Mouse (Mus musculus): ENCODE measurements around the gene Nfkbib. TPM values are rescaled to one million over a fixed set of nuclear protein-coding genes. Genes with fewer than 3 reads are reported as not detected.
A peak's percentile ranks its signal among the peaks of the same experiment; 100 is the strongest.

Gene Nfkbib
- polyA plus RNA-seq, 1 experiment from 2014 or later = 57.3 TPM

- Histone ChIP-seq H3K9me3 (ENCODE audit: control insufficient read depth, low read length) (no peaks in the 10 kb centered on the region), H3K27me3 (ENCODE audit: control insufficient read depth, insufficient read depth, low read length) (no peaks in the 10 kb centered on the region), H3K4me3 (ENCODE audit: low read depth, low read length) (peak overlapping the region; percentile 68), H3K27ac (ENCODE audit: low read depth, low read length) (no peak overlapping the region), H3K36me3 (ENCODE audit: control insufficient read depth, insufficient read depth, low read length) (peaks cover 5% of the 10 kb centered on the region; the same call in 1 of the 2 replicates), H3K9ac (ENCODE audit: low read length) (peak overlapping the region; percentile 78), H3K4me1 (ENCODE audit: control insufficient read depth, insufficient read depth, low read length) (peaks cover 8% of the 10 kb centered on the region), H3K4me2 (ENCODE audit: low read depth) (peak overlapping the region; percentile 96)
- DNase-seq (ENCODE audit: low spot score) (no peak), ATAC-seq (ENCODE audit: insufficient read depth, low FRiP score, low TSS enrichment) (peak; percentile 18; the same call in 1 of the 2 replicates)
- 1% methylated on average over 13 of the region's 13 CpGs for WGBS
Observed at GRCm38 (mm10) chr7:28741368-28741708, 26.0 kb downstream of the Nfkbib start.

DNA sequence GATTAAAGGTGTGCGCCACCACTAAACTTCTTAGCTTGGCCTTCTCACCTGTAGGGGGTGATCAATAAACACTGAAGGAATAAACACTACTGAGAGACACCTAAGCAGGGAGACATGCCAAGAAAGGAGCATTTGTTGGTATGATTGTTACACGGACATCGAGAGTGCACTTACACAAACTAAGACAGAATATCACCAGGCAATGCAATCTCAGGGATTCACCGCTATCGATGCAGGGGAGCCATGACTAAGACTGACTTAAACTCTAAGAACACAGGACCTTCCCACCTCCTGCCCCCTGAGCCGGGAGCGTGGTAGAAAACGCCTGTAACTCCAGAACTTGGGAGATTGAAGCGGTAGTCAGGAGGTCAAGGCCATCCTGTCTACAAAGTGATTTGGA is 26.4 kb downstream of the Nfkbib start:
- Histone ChIP-seq H3K4me2 (ENCODE audit: low read depth) (peak overlapping the region; percentile 96), H3K4me3 (ENCODE audit: low read depth, low read length) (peak overlapping the region; percentile 68), H3K27me3 (ENCODE audit: control insufficient read depth, insufficient read depth, low read length) (no peaks in the 10 kb centered on the region), H3K27ac (ENCODE audit: low read depth, low read length) (no peak overlapping the region), H3K36me3 (ENCODE audit: control insufficient read depth, insufficient read depth, low read length) (peaks cover 5% of the 10 kb centered on the region; the same call in 1 of the 2 replicates), H3K9me3 (ENCODE audit: control insufficient read depth, low read length) (no peaks in the 10 kb centered on the region), H3K4me1 (ENCODE audit: control insufficient read depth, insufficient read depth, low read length) (peaks cover 8% of the 10 kb centered on the region), H3K9ac (ENCODE audit: low read length) (peak overlapping the region; percentile 78)
- DNase-seq (ENCODE audit: low spot score) (no peak), ATAC-seq (ENCODE audit: insufficient read depth, low FRiP score, low TSS enrichment) (no peak)
- WGBS = 46% methylated on average over 9 of the region's 9 CpGs

DNA sequence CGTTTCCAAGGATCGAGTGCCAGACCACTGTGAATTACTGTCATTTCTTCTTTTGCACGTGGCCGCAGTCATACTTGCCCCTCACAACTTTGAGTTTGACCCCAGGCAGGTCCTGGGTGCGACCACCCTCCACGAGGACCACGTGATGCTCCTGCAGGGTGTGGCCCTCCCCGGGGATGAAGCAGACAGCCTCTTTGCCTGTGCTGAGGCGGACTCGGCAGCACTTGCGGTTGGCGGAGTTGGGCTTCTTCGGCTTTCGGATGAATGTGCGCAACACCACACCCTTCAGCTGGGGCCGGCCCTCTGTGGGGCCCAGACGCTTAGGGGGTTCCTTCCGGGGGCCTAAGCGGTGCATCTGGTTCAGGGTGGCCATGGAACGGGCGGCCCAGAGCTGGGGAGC is 27.5 kb downstream of the Nfkbib start:
- Histone ChIP-seq H3K4me2 (ENCODE audit: low read depth) (no peak overlapping the region), H3K4me1 (ENCODE audit: control insufficient read depth, insufficient read depth, low read length) (peaks cover 8% of the 10 kb centered on the region), H3K27ac (ENCODE audit: low read depth, low read length) (no peak overlapping the region), H3K9ac (ENCODE audit: low read length) (no peak overlapping the region), H3K4me3 (ENCODE audit: low read depth, low read length) (no peak overlapping the region), H3K27me3 (ENCODE audit: control insufficient read depth, insufficient read depth, low read length) (no peaks in the 10 kb centered on the region), H3K36me3 (ENCODE audit: control insufficient read depth, insufficient read depth, low read length) (peaks cover 5% of the 10 kb centered on the region; the same call in 1 of the 2 replicates), H3K9me3 (ENCODE audit: control insufficient read depth, low read length) (no peaks in the 10 kb centered on the region)
- ATAC-seq (ENCODE audit: insufficient read depth, low FRiP score, low TSS enrichment) (no peak), DNase-seq (ENCODE audit: low spot score) (no peak)
- WGBS = 95% methylated on average over 21 of the region's 21 CpGs

GRCm38 (mm10) chr7:28735701-28736100 is 31.6 kb downstream of the Nfkbib start:
- Histone ChIP-seq H3K9ac (ENCODE audit: low read length) (no peak overlapping the region), H3K9me3 (ENCODE audit: control insufficient read depth, low read length) (no peaks in the 10 kb centered on the region), H3K27ac (ENCODE audit: low read depth, low read length) (no peak overlapping the region), H3K4me3 (ENCODE audit: low read depth, low read length) (no peak overlapping the region), H3K36me3 (ENCODE audit: control insufficient read depth, insufficient read depth, low read length) (peaks cover 5% of the 10 kb centered on the region; the same call in 1 of the 2 replicates), H3K4me2 (ENCODE audit: low read depth) (no peak overlapping the region), H3K27me3 (ENCODE audit: control insufficient read depth, insufficient read depth, low read length) (peaks cover 2% of the 10 kb centered on the region; the same call in 1 of the 2 replicates), H3K4me1 (ENCODE audit: control insufficient read depth, insufficient read depth, low read length) (no peaks in the 10 kb centered on the region; the same call in 1 of the 2 replicates)
- ATAC-seq (ENCODE audit: insufficient read depth, low FRiP score, low TSS enrichment) (no peak), DNase-seq (ENCODE audit: low spot score) (no peak)
- 82% methylated on average over 6 of the region's 6 CpGs for WGBS

GRCm38 (mm10) chr7:28733211-28733610 is 34.1 kb downstream of the Nfkbib start:
- no peaks in the 10 kb centered on the region; the same call in 1 of the 2 replicates for H3K4me1 ChIP-seq (ENCODE audit: control insufficient read depth, insufficient read depth, low read length)
- WGBS = 4% methylated on average over 11 of the region's 11 CpGs
- no peak for ATAC-seq (ENCODE audit: insufficient read depth, low FRiP score, low TSS enrichment)

GRCm38 (mm10) chr7:28732341-28733142 is 34.8 kb downstream of the Nfkbib start:
- Histone ChIP-seq H3K9me3 (ENCODE audit: control insufficient read depth, low read length) (no peaks in the 10 kb centered on the region), H3K4me2 (ENCODE audit: low read depth) (peak overlapping the region; percentile 83), H3K4me3 (ENCODE audit: low read depth, low read length) (peak overlapping the region; percentile 42), H3K9ac (ENCODE audit: low read length) (peak overlapping the region; percentile 44), H3K27ac (ENCODE audit: low read depth, low read length) (no peak overlapping the region), H3K4me1 (ENCODE audit: control insufficient read depth, insufficient read depth, low read length) (no peaks in the 10 kb centered on the region; the same call in 1 of the 2 replicates), H3K36me3 (ENCODE audit: control insufficient read depth, insufficient read depth, low read length) (peaks cover 3% of the 10 kb centered on the region; the same call in 1 of the 2 replicates), H3K27me3 (ENCODE audit: control insufficient read depth, insufficient read depth, low read length) (peaks cover 2% of the 10 kb centered on the region; the same call in 1 of the 2 replicates)
- WGBS = 2% methylated on average over 58 of the region's 58 CpGs
- peak; percentile 81 for DNase-seq (ENCODE audit: low spot score)
- ATAC-seq (ENCODE audit: insufficient read depth, low FRiP score, low TSS enrichment) = peak; percentile 85

More at GRCm38 (mm10) chr7:28733211-28733610, 34.1 kb downstream of the Nfkbib start:
- no peak for DNase-seq (ENCODE audit: low spot score)
- Histone ChIP-seq H3K27ac (ENCODE audit: low read depth, low read length) (no peak overlapping the region), H3K9me3 (ENCODE audit: control insufficient read depth, low read length) (no peaks in the 10 kb centered on the region), H3K4me3 (ENCODE audit: low read depth, low read length) (peak overlapping the region; percentile 42), H3K4me2 (ENCODE audit: low read depth) (peak overlapping the region; percentile 83), H3K36me3 (ENCODE audit: control insufficient read depth, insufficient read depth, low read length) (peaks cover 4% of the 10 kb centered on the region; the same call in 1 of the 2 replicates), H3K9ac (ENCODE audit: low read length) (0 out of 2 replicates have a peak overlapping the region, but pooled peaks have one; percentile 8), H3K27me3 (ENCODE audit: control insufficient read depth, insufficient read depth, low read length) (peaks cover 2% of the 10 kb centered on the region; the same call in 1 of the 2 replicates)

DNA sequence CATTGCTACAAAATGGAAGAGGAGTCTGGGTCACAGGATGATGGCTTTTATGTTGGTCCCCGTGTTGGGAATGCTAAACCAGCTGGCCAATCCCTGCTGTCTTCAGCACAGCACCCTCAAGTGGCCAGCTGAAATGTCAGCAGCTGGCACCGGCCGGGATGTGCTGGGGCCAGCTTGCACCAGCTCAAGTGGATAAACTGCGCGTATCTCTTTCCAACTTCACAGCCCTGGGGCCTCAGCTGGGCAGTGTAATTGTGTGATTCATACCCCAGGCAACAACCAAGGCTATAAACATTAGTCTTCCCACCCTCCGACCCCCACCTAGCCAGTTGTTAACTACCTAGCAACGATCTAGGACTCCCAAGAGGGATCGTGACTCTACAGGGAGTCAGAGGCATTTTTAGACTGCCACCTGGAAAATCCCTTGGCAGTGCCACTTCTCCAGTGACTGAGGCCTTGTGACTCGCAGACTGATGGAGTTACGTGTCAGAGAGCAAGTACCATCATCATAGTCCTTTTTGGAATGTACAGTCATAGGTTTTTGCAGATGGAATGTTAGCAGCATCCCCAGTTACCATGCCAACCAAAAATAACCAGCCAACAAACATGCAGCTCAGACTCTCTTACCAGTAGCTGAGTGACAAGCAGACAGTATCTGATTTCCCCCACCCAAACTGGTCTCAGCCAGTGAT is 39.5 kb downstream of the Nfkbib start:
- Histone ChIP-seq H3K4me3 (ENCODE audit: low read depth, low read length) (no peak overlapping the region), H3K9ac (ENCODE audit: low read length) (no peak overlapping the region; the same call in 1 of the 2 replicates), H3K4me1 (ENCODE audit: control insufficient read depth, insufficient read depth, low read length) (no peaks in the 10 kb centered on the region; the same call in 1 of the 2 replicates), H3K27me3 (ENCODE audit: control insufficient read depth, insufficient read depth, low read length) (peaks cover 2% of the 10 kb centered on the region; the same call in 1 of the 2 replicates), H3K36me3 (ENCODE audit: control insufficient read depth, insufficient read depth, low read length) (no peaks in the 10 kb centered on the region), H3K9me3 (ENCODE audit: control insufficient read depth, low read length) (no peaks in the 10 kb centered on the region), H3K4me2 (ENCODE audit: low read depth) (no peak overlapping the region), H3K27ac (ENCODE audit: low read depth, low read length) (no peak overlapping the region)
- 53% methylated on average over 10 of the region's 10 CpGs for WGBS
- DNase-seq (ENCODE audit: low spot score) = peak; percentile 46
- 0 out of 2 replicates have a peak, but pooled peaks have one; percentile 45 for ATAC-seq (ENCODE audit: insufficient read depth, low FRiP score, low TSS enrichment)

GRCm38 (mm10) chr7:28726600-28726999 is 40.7 kb downstream of the Nfkbib start:
- H3K27ac ChIP-seq (ENCODE audit: low read depth, low read length) = no peak overlapping the region
- H3K9ac ChIP-seq (ENCODE audit: low read length) = no peak overlapping the region
- 7% methylated on average over 14 of the region's 14 CpGs for WGBS
- H3K4me2 ChIP-seq (ENCODE audit: low read depth) = no peak overlapping the region; the same call in 1 of the 2 replicates
- H3K4me1 ChIP-seq (ENCODE audit: control insufficient read depth, insufficient read depth, low read length) = no peaks in the 10 kb centered on the region
- H3K36me3 ChIP-seq (ENCODE audit: control insufficient read depth, insufficient read depth, low read length) = no peaks in the 10 kb centered on the region
- no peak for ATAC-seq (ENCODE audit: insufficient read depth, low FRiP score, low TSS enrichment)
- peak; percentile 79 for DNase-seq (ENCODE audit: low spot score)
- H3K27me3 ChIP-seq (ENCODE audit: control insufficient read depth, insufficient read depth, low read length) = no peaks in the 10 kb centered on the region
- no peaks in the 10 kb centered on the region for H3K9me3 ChIP-seq (ENCODE audit: control insufficient read depth, low read length)
- H3K4me3 ChIP-seq (ENCODE audit: low read depth, low read length) = no peak overlapping the region
